Mouse (Mus musculus) hindbrain, embryonic 16.5 days (tissue): ENCODE results near the gene Ppp4r1. TPM values are rescaled to one million over a fixed set of nuclear protein-coding genes. Genes with fewer than 3 reads are reported as not detected.

Experiments
- ATAC-seq: fragments of 200-750 bp; cut with Nextera tagmentation; 2 replicates; pipeline ENCODE4 v1.8.0; 2017; ENCODE audit warnings: moderate TSS enrichment, moderate library complexity
- H3K27ac ChIP-seq: fragments of 300-500 bp; sonication (generic); 2 replicates; pipeline ENCODE4 v1.5.1; 2014; ENCODE audit warnings: low read depth, mild to moderate bottlenecking, control low read depth, low read length, moderate library complexity
- H3K27me3 ChIP-seq: fragments of 300-500 bp; sonication (generic); replicated peaks from 2 replicates; pipeline ENCODE4 v1.6.1; 2014; ENCODE audit warnings: low read length; ENCODE audit not compliant: control insufficient read depth, insufficient read depth
- H3K36me3 ChIP-seq: fragments of 300-500 bp; sonication (generic); 2 replicates; pipeline ENCODE4 v1.6.1; 2014; ENCODE audit warnings: mild to moderate bottlenecking, low read length, moderate library complexity, mixed read lengths; ENCODE audit not compliant: control insufficient read depth, insufficient read depth
- H3K4me1 ChIP-seq: fragments of 300-500 bp; sonication (generic); 2 replicates; pipeline ENCODE4 v1.6.1; 2014; ENCODE audit warnings: low read depth, low read length; ENCODE audit not compliant: control insufficient read depth, insufficient read depth
- H3K4me2 ChIP-seq: fragments of 300-500 bp; sonication (generic); 2 replicates; pipeline ENCODE4 v1.6.1; 2014; ENCODE audit warnings: mild to moderate bottlenecking, low read length, control low read depth, moderate library complexity
- H3K4me3 ChIP-seq: fragments of 300-500 bp; sonication (generic); 2 replicates; pipeline ENCODE4 v1.5.1; 2014; ENCODE audit warnings: mild to moderate bottlenecking, low read length, control low read depth, moderate library complexity
- H3K9ac ChIP-seq: fragments of 300-500 bp; sonication (generic); 2 replicates; pipeline ENCODE4 v1.6.1; 2014; ENCODE audit warnings: low read depth, mild to moderate bottlenecking, control low read depth, low read length, moderate library complexity
- H3K9me3 ChIP-seq: fragments of 300-500 bp; sonication (generic); 2 replicates; pipeline ENCODE4 v1.6.1; 2014; ENCODE audit warnings: mild to moderate bottlenecking, low read length, moderate library complexity; ENCODE audit not compliant: control insufficient read depth
- WGBS: fragments of 180-500 bp; shearing (Covaris S2); extraction: QIAGEN DNeasy Blood & Tissue Kit; methylation state at CpG from one replicate; pipeline ENCODE4 v1.1.7; 2014; 5-methylcytosine and 5-hydroxymethylcytosine counted together
- polyA plus RNA-seq: library from polyadenylated mRNA; unstranded; fragments of >200 nt; fragmentation: Nextera tagmentation; extraction: Ambion mirVana; gene quantifications from 2 replicates; pipeline ENCODE4 v1.2.1, GENCODE M21; 2015

Gene Ppp4r1
- polyA plus RNA-seq, 1 experiment from 2014 or later = 37.1 TPM

- Histone ChIP-seq H3K4me3 (no peak overlapping the region), H3K9me3 (no peaks in the 10 kb centered on the region), H3K9ac (peak overlapping the region; percentile 25; the same call in 1 of the 2 replicates), H3K36me3 (no peaks in the 10 kb centered on the region), H3K4me1 (peaks cover 30% of the 10 kb centered on the region), H3K4me2 (peak overlapping the region; percentile 35), H3K27ac (peak overlapping the region; percentile 55; the same call in 1 of the 2 replicates), H3K27me3 (no peaks in the 10 kb centered on the region)
- ATAC-seq = peak; percentile 49
- WGBS = 52% methylated on average over 5 of the region's 5 CpGs
Measured at GRCm38 (mm10) chr17:65768486-65768885, 13.9 kb upstream of the Ppp4r1 start.

DNA sequence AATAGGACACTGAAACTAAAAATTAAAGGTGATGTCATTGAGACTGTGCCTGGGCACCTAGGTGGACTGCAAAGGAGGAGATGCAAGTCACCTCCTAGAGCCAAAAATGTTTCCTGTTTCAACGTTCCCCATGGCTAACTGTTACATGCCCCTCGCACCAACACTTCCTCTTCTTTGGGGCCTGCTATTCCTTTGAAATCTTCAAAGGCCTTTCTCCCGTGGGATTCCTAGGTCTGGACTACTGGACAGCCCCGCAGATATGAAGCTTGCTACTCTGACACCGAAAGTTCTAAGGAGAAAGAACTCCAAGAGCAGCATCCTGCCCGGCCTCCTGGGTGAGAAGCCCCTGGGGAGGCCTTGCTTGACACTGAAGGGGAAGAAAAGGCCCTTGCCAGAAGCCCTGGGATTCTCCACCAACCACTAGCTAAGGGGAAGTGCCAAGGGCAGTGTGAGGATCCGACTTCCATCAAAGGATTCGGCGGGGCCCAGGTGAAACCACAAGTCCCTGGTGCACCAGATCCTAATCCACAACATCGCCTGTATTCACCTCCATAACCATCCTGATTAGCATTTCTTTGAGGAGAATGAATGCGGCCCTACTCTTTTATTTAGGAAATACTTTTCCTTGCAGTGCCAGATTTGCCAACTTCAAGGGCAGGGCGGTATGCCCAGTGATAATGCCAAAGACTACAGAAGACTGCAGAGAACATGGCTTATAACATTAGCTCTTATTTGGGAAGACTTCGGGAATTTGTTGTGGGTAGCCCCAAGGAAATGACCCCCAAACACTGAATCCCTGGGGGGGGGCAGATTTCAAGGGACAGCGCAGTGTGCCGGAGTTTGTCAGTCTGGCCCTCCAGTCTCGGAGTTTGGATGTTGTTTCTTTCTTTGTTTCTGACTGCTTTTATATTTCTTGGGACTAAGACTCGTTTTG lies 11.1 kb upstream of the Ppp4r1 start:
- Histone ChIP-seq H3K27me3 (no peaks in the 10 kb centered on the region), H3K27ac (peak overlapping the region; percentile 27; the same call in 1 of the 2 replicates), H3K36me3 (no peaks in the 10 kb centered on the region), H3K4me1 (peaks cover 30% of the 10 kb centered on the region), H3K9me3 (no peaks in the 10 kb centered on the region), H3K4me2 (peak overlapping the region; percentile 63), H3K4me3 (peak overlapping the region; percentile 52), H3K9ac (peak overlapping the region; percentile 88)
- ATAC-seq = no peak
- 20% methylated on average over 17 of the region's 17 CpGs for WGBS

GRCm38 (mm10) chr17:65771951-65772934 lies 10.1 kb upstream of the Ppp4r1 start, which contains the start of gene Rab31:
Rab31 (minus strand) TSS chr17:65772752.
- H3K27me3 ChIP-seq = no peaks in the 10 kb centered on the region
- peak within 1 kb of the TSS; percentile 63 for H3K4me2 ChIP-seq
- H3K27ac ChIP-seq = peak within 1 kb of the TSS; percentile 74
- peak within 1 kb of the TSS; percentile 52 for H3K4me3 ChIP-seq
- WGBS = under 1% methylated on average over 52 of the region's 75 CpGs
- H3K9me3 ChIP-seq = no peaks in the 10 kb centered on the region
- H3K9ac ChIP-seq = peak within 1 kb of the TSS; percentile 88
- no peaks in the 10 kb centered on the region for H3K36me3 ChIP-seq
- H3K4me1 ChIP-seq = peaks cover 30% of the 10 kb centered on the region
- ATAC-seq = peak; percentile 83

DNA sequence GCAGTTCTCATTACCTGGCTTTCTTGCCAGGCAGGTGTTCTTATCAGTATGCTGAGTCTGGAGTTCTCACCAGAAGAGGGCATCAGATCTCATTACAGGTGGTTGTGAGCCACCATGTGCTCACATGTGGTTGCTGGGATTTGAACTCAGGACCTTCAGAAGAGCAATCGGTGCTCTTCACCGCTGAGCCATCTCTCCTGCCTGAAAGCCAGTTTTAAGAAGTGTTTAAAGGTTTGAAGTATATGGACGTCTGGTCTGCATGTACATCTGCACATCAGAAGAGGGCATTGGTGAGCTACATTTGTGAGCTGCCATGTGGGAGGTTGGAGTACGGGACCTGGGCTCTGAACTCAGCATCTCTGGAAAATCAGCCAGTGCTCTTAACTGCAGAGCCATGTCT lies 8.8 kb upstream of the Ppp4r1 start:
- no peak overlapping the region for H3K27ac ChIP-seq
- H3K4me1 ChIP-seq = peaks cover 25% of the 10 kb centered on the region
- H3K36me3 ChIP-seq = no peaks in the 10 kb centered on the region
- no peak overlapping the region for H3K4me3 ChIP-seq
- H3K27me3 ChIP-seq = no peaks in the 10 kb centered on the region
- H3K4me2 ChIP-seq = no peak overlapping the region
- no peaks in the 10 kb centered on the region for H3K9me3 ChIP-seq
- H3K9ac ChIP-seq = no peak overlapping the region
- ATAC-seq = no peak
- WGBS = 64% methylated on average over 4 of the region's 4 CpGs

DNA sequence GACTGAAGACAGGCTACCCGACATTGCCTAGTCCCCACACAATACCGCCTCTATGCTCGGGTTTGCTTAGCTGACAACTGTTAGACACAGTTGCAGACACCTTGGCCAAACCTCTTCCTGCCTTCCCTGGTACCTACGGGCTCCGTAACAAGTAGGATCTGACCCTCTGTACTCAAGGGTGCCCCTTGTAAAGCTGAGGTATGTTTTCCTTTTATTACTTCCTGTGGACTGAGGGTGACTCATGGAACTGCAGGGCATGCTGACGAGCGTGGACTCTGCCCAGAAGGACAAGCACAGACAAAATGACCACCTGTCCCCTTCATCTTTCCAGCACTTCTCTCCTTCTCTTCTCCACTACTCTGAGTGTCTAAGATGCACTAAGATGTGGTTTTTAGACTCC lies 7.9 kb upstream of the Ppp4r1 start:
- no peak overlapping the region for H3K4me2 ChIP-seq
- H3K4me1 ChIP-seq = peaks cover 16% of the 10 kb centered on the region
- H3K27me3 ChIP-seq = no peaks in the 10 kb centered on the region
- H3K27ac ChIP-seq = no peak overlapping the region
- ATAC-seq = no peak
- WGBS = 80% methylated on average over 7 of the region's 7 CpGs
- H3K9ac ChIP-seq = no peak overlapping the region
- no peaks in the 10 kb centered on the region for H3K9me3 ChIP-seq
- no peak overlapping the region for H3K4me3 ChIP-seq
- H3K36me3 ChIP-seq = no peaks in the 10 kb centered on the region

- 79% methylated on average over 1 of the region's 1 CpGs for WGBS
- Histone ChIP-seq H3K27ac (no peak overlapping the region), H3K36me3 (no peaks in the 10 kb centered on the region), H3K4me2 (no peak overlapping the region), H3K9me3 (no peaks in the 10 kb centered on the region), H3K9ac (no peak overlapping the region), H3K4me1 (peaks cover 11% of the 10 kb centered on the region), H3K27me3 (no peaks in the 10 kb centered on the region), H3K4me3 (no peak overlapping the region)
- no peak for ATAC-seq
Measured at GRCm38 (mm10) chr17:65776228-65776627, 6.1 kb upstream of the Ppp4r1 start.

- H3K4me2 ChIP-seq = no peak overlapping the region
- H3K9me3 ChIP-seq = no peaks in the 10 kb centered on the region
- H3K27ac ChIP-seq = no peak overlapping the region
- no peaks in the 10 kb centered on the region for H3K27me3 ChIP-seq
- WGBS = 81% methylated on average over 4 of the region's 4 CpGs
- no peaks in the 10 kb centered on the region for H3K36me3 ChIP-seq
- H3K4me3 ChIP-seq = no peak overlapping the region
- peaks cover 8% of the 10 kb centered on the region for H3K4me1 ChIP-seq
- no peak overlapping the region for H3K9ac ChIP-seq
- ATAC-seq = no peak
Measured at GRCm38 (mm10) chr17:65777461-65777860, 4.9 kb upstream of the Ppp4r1 start.

GRCm38 (mm10) chr17:65780970-65781369 lies 1.4 kb upstream of the Ppp4r1 start:
- Histone ChIP-seq H3K27ac (no peak overlapping the region), H3K27me3 (no peaks in the 10 kb centered on the region), H3K36me3 (no peaks in the 10 kb centered on the region), H3K4me2 (no peak overlapping the region), H3K4me1 (peaks cover 12% of the 10 kb centered on the region), H3K9me3 (no peaks in the 10 kb centered on the region), H3K9ac (no peak overlapping the region), H3K4me3 (no peak overlapping the region)
- ATAC-seq = no peak
- WGBS = 93% methylated on average over 2 of the region's 2 CpGs
